Mouse (Mus musculus) WW6 (cell line): Measurements from ENCODE around the gene Pi16.

Experiments used
- DNase-seq: peaks from one replicate; pipeline ENCODE4 v3.0.0-alpha.2; 2013; ENCODE audit warnings: low read depth, low spot score

Gene Pi16

GRCm38 (mm10) chr17:29304376-29305057 is 13.0 kb upstream of the Pi16 start:
- no peak for DNase-seq

GRCm38 (mm10) chr17:29305058-29305806 is 12.2 kb upstream of the Pi16 start:
- DNase-seq = no peak

GRCm38 (mm10) chr17:29305871-29306270 is 11.6 kb upstream of the Pi16 start:
- DNase-seq = no peak

GRCm38 (mm10) chr17:29310056-29310623 is 7.3 kb upstream of the Pi16 start:
- DNase-seq = no peak

GRCm38 (mm10) chr17:29311602-29312001 is 5.9 kb upstream of the Pi16 start:
- DNase-seq = no peak

- no peak for DNase-seq
Observed at GRCm38 (mm10) chr17:29312082-29312481, 5.4 kb upstream of the Pi16 start.

- DNase-seq = no peak
Observed at GRCm38 (mm10) chr17:29313300-29313699, 4.2 kb upstream of the Pi16 start.

GRCm38 (mm10) chr17:29315672-29316465 is 1.6 kb upstream of the Pi16 start:
- no peak for DNase-seq

- no peak for DNase-seq
Observed at GRCm38 (mm10) chr17:29316891-29317290, 589 bp upstream of the Pi16 start.

- DNase-seq = no peak
Observed at GRCm38 (mm10) chr17:29318731-29319250, 1.3 kb downstream of the Pi16 start.

- no peak for DNase-seq
Observed at GRCm38 (mm10) chr17:29319476-29319875, 2.0 kb downstream of the Pi16 start.

GRCm38 (mm10) chr17:29319881-29320639 is 2.6 kb downstream of the Pi16 start:
- no peak for DNase-seq

GRCm38 (mm10) chr17:29321765-29322602 is 4.5 kb downstream of the Pi16 start:
- no peak for DNase-seq

- DNase-seq = peak; percentile 81
Observed at GRCm38 (mm10) chr17:29322603-29322962, 5.1 kb downstream of the Pi16 start.

- no peak for DNase-seq
Observed at GRCm38 (mm10) chr17:29323625-29324024, 6.1 kb downstream of the Pi16 start.

- DNase-seq = no peak
Observed at GRCm38 (mm10) chr17:29325831-29326230, 8.4 kb downstream of the Pi16 start.

- peak; percentile 54 for DNase-seq
Observed at GRCm38 (mm10) chr17:29326531-29327529, 9.3 kb downstream of the Pi16 start.

GRCm38 (mm10) chr17:29327691-29328090 is 10.2 kb downstream of the Pi16 start:
- no peak for DNase-seq

GRCm38 (mm10) chr17:29330221-29330620 is 12.7 kb downstream of the Pi16 start:
- DNase-seq = no peak
